9 mouse cellular contexts compared by ENCODE assay signal in genomic region chr5:123229296-123229695, GRCm38 (mm10). TPM values are rescaled to one million over a fixed set of nuclear protein-coding genes. Genes with fewer than 3 reads are reported as not detected.
DNase-seq lines count a peak whose midpoint lies in the region; ATAC-seq and TF ChIP-seq lines count a peak whose summit lies in the region.
"Had no signal": no experiment of that assay in that cellular context is flagged by ENCODE, and none has a peak within 500 bp of the region (broad histone marks: within the 10 kb centered on the region; RNA-seq: fewer than 3 reads in every experiment).

No protein-coding gene starts in this region.

- H3K27ac ChIP-seq in forebrain, embryonic 12.5 days = no peak overlapping the region
- no peak overlapping the region for H3K27ac ChIP-seq in forebrain, embryonic 11.5 days (ENCODE audit: low read depth, low read length)
- peak overlapping the region; percentile 1; the same call in 1 of the 2 replicates for H3K27ac ChIP-seq in liver, embryonic 14.5 days
- H3K27ac ChIP-seq in cerebellum, adult 2 months (ENCODE audit: insufficient read depth, low read length) = no peak overlapping the region

- no peak for ATAC-seq in forebrain, embryonic 12.5 days (ENCODE audit: low FRiP score)
- ATAC-seq in forebrain, embryonic 11.5 days (replicated peaks; ENCODE audit: low FRiP score) = no peak
- ATAC-seq in erythroblast, adult 5-6 weeks (replicated peaks; ENCODE audit: low FRiP score, poor library complexity, severe bottlenecking) = peak; percentile 21; the same call in 1 of the 2 replicates
- no peak for ATAC-seq in liver, embryonic 14.5 days (ENCODE audit: insufficient read depth)
- no peak for ATAC-seq in inflammation-experienced regulatory T-cells, adult 6 months

- H3K4me3 ChIP-seq in forebrain, embryonic 12.5 days (replicated peaks) = no peak overlapping the region
- no peak overlapping the region for H3K4me3 ChIP-seq in forebrain, embryonic 11.5 days (ENCODE audit: low read depth, low read length)
- peak overlapping the region; percentile 44 to 94; a peak in 3 of 4 replicates for H3K4me3 ChIP-seq in liver, embryonic 14.5 days (ENCODE audit: insufficient read depth in 1 of 2, low read depth in 2 of 2, low read length in 2 of 2)
- no peak overlapping the region for H3K4me3 ChIP-seq in cerebellum, adult 2 months (replicated peaks; ENCODE audit: insufficient read depth, low read depth, low read length)

- peaks cover 10% of the 10 kb centered on the region for H3K4me1 ChIP-seq in forebrain, embryonic 12.5 days
- H3K4me1 ChIP-seq in forebrain, embryonic 11.5 days (replicated peaks; ENCODE audit: control insufficient read depth, insufficient read depth, low read length) = no peaks in the 10 kb centered on the region; the same call in 1 of the 2 replicates
- peaks cover 9 to 10% of the 10 kb centered on the region in 2 experiments for H3K4me1 ChIP-seq in liver, embryonic 14.5 days (replicated peaks; ENCODE audit: control insufficient read depth in 2 of 2, insufficient read depth in 2 of 2, low read length in 1 of 2)
- no peaks in the 10 kb centered on the region for H3K4me1 ChIP-seq in cerebellum, adult 2 months (ENCODE audit: control insufficient read depth, insufficient read depth, low read length)

- DNase-seq in forebrain, embryonic 11.5 days (ENCODE audit: low spot score) = no peak
- DNase-seq in 3T3-L1 (ENCODE audit: low read depth, low spot score) = peak; percentile 53
- no peak for DNase-seq in liver, embryonic 14.5 days (ENCODE audit: low read depth in 3 of 3, low spot score in 3 of 3)
- DNase-seq in embryo, embryonic 9.5 days (ENCODE audit: extremely low spot score) = no peak
- no peak for DNase-seq in cerebellum, adult 2 months

- H3K36me3 ChIP-seq in forebrain, embryonic 12.5 days (replicated peaks) = peaks cover 10% of the 10 kb centered on the region; the same call in 1 of the 2 replicates
- no peaks in the 10 kb centered on the region for H3K36me3 ChIP-seq in forebrain, embryonic 11.5 days (ENCODE audit: control insufficient read depth, insufficient read depth, low read length)
- peaks cover 6% of the 10 kb centered on the region; the same call in 1 of the 2 replicates for H3K36me3 ChIP-seq in liver, embryonic 14.5 days (replicated peaks; ENCODE audit: control insufficient read depth, insufficient read depth, low read depth)

- no peak overlapping the region for H3K9ac ChIP-seq in forebrain, embryonic 12.5 days
- no peak overlapping the region for H3K9ac ChIP-seq in forebrain, embryonic 11.5 days (ENCODE audit: low read length)
- peak overlapping the region; percentile 96 for H3K9ac ChIP-seq in liver, embryonic 14.5 days (replicated peaks)

- H3K27me3 ChIP-seq in forebrain, embryonic 12.5 days = no peaks in the 10 kb centered on the region
- no peaks in the 10 kb centered on the region for H3K27me3 ChIP-seq in forebrain, embryonic 11.5 days (ENCODE audit: control insufficient read depth, insufficient read depth, low read length)
- H3K27me3 ChIP-seq in liver, embryonic 14.5 days (ENCODE audit: control insufficient read depth, insufficient read depth, low read length) = no peaks in the 10 kb centered on the region
- H3K27me3 ChIP-seq in cerebellum, adult 2 months (ENCODE audit: control insufficient read depth, insufficient read depth, low read length) = no peaks in the 10 kb centered on the region

- peak overlapping the region; percentile 66 for H3K4me2 ChIP-seq in forebrain, embryonic 12.5 days
- no peak overlapping the region for H3K4me2 ChIP-seq in forebrain, embryonic 11.5 days (ENCODE audit: low read depth, low read length, severe bottlenecking)
- peak overlapping the region; percentile 90 for H3K4me2 ChIP-seq in liver, embryonic 14.5 days (ENCODE audit: low read depth)

- TF ChIP-seq EP300 in liver, embryonic 14.5 days (IDR thresholded peaks at IDR 0.05; ENCODE audit: low read depth) = no peak

- 94% methylated on average over 6 of the region's 6 CpGs for WGBS in forebrain, embryonic 12.5 days
- WGBS in forebrain, embryonic 11.5 days = 92% methylated on average over 6 of the region's 6 CpGs
- 74% methylated on average over 6 of the region's 6 CpGs for WGBS in liver, embryonic 14.5 days (ENCODE audit: insufficient replicate concordance)
- WGBS in cerebellum, adult 2 months = 78% methylated on average over 6 of the region's 6 CpGs

- H3K9me3 ChIP-seq in forebrain, embryonic 12.5 days = no peaks in the 10 kb centered on the region
- H3K9me3 ChIP-seq in forebrain, embryonic 11.5 days (ENCODE audit: control insufficient read depth, low read length) = no peaks in the 10 kb centered on the region
- H3K9me3 ChIP-seq in liver, embryonic 14.5 days (ENCODE audit: control insufficient read depth, low read length) = no peaks in the 10 kb centered on the region

- no peak for TF ChIP-seq POLR2A in cerebellum, adult 2 months (IDR thresholded peaks at IDR 0.05; ENCODE audit: borderline replicate concordance, insufficient read depth, low read length)

- TF ChIP-seq CTCF in liver, embryonic 14.5 days (IDR thresholded peaks at IDR 0.05; ENCODE audit: low read depth) = no peak
- no peak for TF ChIP-seq CTCF in cerebellum, adult 2 months (IDR thresholded peaks at IDR 0.05; ENCODE audit: borderline replicate concordance, insufficient read depth, low read depth, low read length)

RNA-seq across cellular contexts. Expression of gene Wdr66, which starts 22.6 kb away (rescaled TPM):
- 1.3 and 2.3 TPM in 2 replicates for polyA plus RNA-seq in forebrain, embryonic 12.5 days (2016; fragmentation: Nextera tagmentation; extraction: Ambion mirVana)
- polyA plus RNA-seq in forebrain, embryonic 11.5 days (2014; fragmentation: Nextera tagmentation; extraction: Ambion mirVana) = 1.1 and 1.9 TPM in 2 replicates
- 0.84 and 11.9 TPM in 2 replicates for total RNA-seq in erythroblast, adult 5-6 weeks (2015; ENCODE audit: low replicate concordance)
- total RNA-seq in erythroblast, adult 5-6 weeks (2017; ENCODE audit: low replicate concordance) = 0.42 and 2.4 TPM in 2 replicates
- polyA plus RNA-seq in liver, embryonic 14.5 days (2012; rRNA removed) = 0.11 and 0.16 TPM in 2 replicates
- 0.10 TPM in 1 of 2 replicates, not detected in the other for polyA plus RNA-seq in liver, embryonic 14.5 days (2014; fragmentation: Nextera tagmentation; extraction: Ambion mirVana)
- 1 to 10 TPM in 2 of 3 experiments, under 1 TPM in 1; 0.74 to 4.2 (median 2.4) TPM for polyA plus RNA-seq in inflammation-experienced regulatory T-cells, adult 6 months (2017; shearing (Covaris generic))
- 1.3 and 1.6 TPM in 2 replicates for polyA plus RNA-seq in cerebellum, adult 2 months (2012; rRNA removed)

RNA-seq across cellular contexts. Expression of gene Hpd, which starts 46.8 kb away (rescaled TPM):
- polyA plus RNA-seq in forebrain, embryonic 12.5 days (2016; fragmentation: Nextera tagmentation; extraction: Ambion mirVana) = not detected in 2 replicates
- not detected in 2 replicates for polyA plus RNA-seq in forebrain, embryonic 11.5 days (2014; fragmentation: Nextera tagmentation; extraction: Ambion mirVana)
- not detected in 2 replicates for total RNA-seq in erythroblast, adult 5-6 weeks (2015; ENCODE audit: low replicate concordance)
- total RNA-seq in erythroblast, adult 5-6 weeks (2017; ENCODE audit: low replicate concordance) = not detected in 2 replicates
- polyA plus RNA-seq in liver, embryonic 14.5 days (2012; rRNA removed) = 28.7 and 29.2 TPM in 2 replicates
- 26.7 and 37.0 TPM in 2 replicates for polyA plus RNA-seq in liver, embryonic 14.5 days (2014; fragmentation: Nextera tagmentation; extraction: Ambion mirVana)
- not detected for polyA plus RNA-seq in inflammation-experienced regulatory T-cells, adult 6 months (2017; shearing (Covaris generic))
- not detected in 2 replicates for polyA plus RNA-seq in cerebellum, adult 2 months (2012; rRNA removed)
- polyA plus RNA-seq: embryonic facial prominence, embryonic 11.5 days had no signal

Comparison
In these comparisons a context has a peak if more than half of its experiments do, and no peak if none do; other contexts are left out.
1. H3K4me3 ChIP-seq: peak in liver, embryonic 14.5 days (2 of 2); none in forebrain, embryonic 12.5 days (single experiment), forebrain, embryonic 11.5 days (single experiment) and cerebellum, adult 2 months (single experiment).
2. RNA of gene Hpd, which starts 46.8 kb away (polyA plus RNA-seq): 26.7 to 37.0 TPM in liver, embryonic 14.5 days; not detected in forebrain, embryonic 12.5 days, not detected in forebrain, embryonic 11.5 days, not detected in inflammation-experienced regulatory T-cells, adult 6 months and not detected in cerebellum, adult 2 months; every median in the first group is over 10 times any median in the second.